Mouse (Mus musculus) adrenal gland, adult 8-10 months (tissue): ENCODE data around the gene Kalrn. TPM values are rescaled to one million over a fixed set of nuclear protein-coding genes. Genes with fewer than 3 reads are reported as not detected.
A peak's percentile ranks its signal among the peaks of the same experiment; 100 is the strongest.

Source experiments
- DNase-seq: peaks from one replicate; pipeline ENCODE4 v3.0.0; 2022
- total RNA-seq, 4 experiments: library from RNA; stranded (reverse); gene quantifications; 2 replicates each; pipeline ENCODE4 v1.2.4; 2022

Gene Kalrn
- total RNA-seq, 4 experiments from 2014 or later, result 11.2 to 18.8 (median 13.0) TPM

DNA sequence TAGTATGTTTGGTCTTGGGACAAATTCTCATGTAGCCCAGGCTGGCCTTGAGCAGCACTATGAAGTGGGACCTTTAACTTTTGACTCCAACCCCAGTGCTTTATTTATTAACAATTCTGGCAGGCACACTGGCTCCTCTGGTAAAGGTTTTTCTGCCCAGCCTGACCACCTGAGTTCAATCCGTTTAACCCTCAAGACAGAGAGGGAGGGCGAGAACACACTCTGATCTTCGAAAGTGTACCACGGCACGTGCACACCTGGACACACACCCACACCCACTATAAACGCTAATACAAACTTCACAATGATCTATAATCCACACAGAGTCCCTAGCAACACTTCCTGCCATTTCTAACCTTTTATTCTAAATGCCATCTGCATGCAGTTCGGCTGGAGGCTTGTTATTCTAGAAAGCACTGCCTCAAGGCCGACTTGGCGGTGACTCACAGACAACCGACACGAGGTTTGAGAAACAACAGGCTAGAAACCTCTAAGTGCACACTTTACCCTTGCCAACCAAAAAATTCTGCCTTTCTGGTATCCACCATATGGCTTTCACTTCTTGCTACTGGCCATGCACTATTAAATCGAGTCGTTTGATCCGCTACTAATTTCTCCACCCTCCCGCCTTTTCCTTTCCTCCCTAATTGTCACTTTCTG, 607.3 kb downstream of the Kalrn start:
- DNase-seq, result peak; percentile 60

DNA sequence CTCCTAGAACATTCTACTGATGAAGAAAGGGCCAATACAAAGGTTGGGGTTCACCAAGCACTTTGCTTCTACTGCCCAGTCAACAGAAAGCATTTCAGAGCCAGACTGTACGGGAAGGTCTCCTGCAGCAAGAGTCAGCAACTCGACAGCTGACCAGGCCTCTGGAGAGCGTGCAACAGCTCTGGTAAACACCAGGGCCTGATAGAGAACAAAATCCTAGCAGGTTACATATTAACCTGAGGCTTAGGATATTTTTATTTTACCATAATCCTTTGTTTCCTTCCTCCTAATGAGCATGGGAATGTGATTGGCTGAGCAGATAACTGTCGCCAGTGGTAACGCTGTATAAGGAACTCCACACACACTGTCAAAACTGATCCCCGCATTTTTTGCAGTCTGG, 609.8 kb downstream of the Kalrn start:
- DNase-seq, result no peak

DNA sequence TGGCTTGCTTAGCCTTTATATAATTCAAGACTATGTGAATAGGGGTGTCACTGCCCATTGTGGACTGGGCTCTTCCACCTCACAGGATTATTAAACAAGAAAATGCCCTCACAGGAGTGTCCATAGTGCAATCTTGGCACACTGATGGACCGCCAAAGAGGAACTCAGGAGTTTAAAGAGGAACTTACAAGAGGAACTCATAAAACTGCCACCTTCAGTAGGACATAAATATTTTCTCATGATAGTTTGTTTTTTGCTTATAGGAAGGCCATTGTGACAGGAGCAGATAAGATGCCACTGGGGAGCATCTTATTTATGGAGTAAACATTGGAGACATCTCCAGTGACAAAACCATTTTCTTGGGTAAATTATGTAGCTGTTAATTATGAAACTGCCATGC, 618.5 kb downstream of the Kalrn start:
- no peak for DNase-seq

DNA sequence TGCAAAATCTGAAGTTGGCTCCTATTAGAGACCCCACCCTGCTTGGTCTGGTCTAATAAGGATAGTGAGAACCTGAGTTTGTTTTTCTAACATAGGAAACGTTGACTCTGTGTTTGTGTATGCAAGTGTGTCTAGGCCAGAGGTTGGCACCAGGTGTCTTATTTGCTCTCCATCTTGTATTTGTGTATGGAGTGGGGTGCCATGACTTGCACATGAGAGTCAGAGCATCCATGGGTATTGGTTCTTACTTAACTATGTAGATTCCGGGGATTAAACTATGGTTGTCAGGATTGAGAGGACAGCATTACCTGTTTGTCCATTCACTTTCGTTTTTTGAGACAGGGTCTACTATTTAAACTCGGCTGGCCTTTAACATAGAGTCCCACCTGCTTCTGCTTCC, 620.3 kb downstream of the Kalrn start:
- DNase-seq, result no peak

DNA sequence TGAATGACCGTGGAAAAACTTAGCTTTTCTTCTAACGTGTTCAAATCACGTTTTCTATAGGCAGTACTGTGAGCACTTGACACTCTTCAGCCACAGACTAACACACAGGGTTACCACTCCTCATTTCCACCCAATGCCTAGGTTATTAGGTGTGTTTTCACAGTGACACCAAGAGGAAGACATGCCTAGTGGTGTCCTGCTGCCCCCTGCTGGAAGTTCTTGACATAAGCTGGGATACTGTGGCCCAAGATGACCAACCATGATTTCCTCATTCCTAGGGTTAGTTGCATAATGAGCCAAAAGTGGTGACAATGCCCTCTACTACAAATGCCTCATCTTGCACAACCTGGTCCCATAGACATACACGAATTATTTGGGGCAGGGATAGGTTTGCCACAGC, 622.5 kb downstream of the Kalrn start:
- peak; percentile 88 for DNase-seq

DNA sequence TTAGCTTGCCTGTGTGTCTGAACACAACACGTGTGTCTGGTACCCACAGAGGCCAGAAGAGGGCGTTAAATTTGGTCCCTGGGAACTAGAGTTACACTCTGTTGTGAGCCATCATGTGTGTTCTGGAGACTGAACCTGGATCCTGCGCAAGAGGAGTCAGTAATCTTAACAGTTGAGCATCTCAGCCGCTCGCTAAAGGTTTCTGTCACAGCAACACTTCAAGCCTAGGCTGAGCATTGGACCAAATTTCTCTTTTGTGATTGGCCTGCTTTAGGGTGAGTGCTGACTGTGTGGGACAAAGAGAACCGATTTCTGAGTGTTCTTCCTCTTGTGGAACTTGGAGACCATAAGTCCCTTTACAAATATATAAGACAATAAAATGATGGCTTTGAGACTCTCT, 622.9 kb downstream of the Kalrn start:
- DNase-seq, result no peak

DNA sequence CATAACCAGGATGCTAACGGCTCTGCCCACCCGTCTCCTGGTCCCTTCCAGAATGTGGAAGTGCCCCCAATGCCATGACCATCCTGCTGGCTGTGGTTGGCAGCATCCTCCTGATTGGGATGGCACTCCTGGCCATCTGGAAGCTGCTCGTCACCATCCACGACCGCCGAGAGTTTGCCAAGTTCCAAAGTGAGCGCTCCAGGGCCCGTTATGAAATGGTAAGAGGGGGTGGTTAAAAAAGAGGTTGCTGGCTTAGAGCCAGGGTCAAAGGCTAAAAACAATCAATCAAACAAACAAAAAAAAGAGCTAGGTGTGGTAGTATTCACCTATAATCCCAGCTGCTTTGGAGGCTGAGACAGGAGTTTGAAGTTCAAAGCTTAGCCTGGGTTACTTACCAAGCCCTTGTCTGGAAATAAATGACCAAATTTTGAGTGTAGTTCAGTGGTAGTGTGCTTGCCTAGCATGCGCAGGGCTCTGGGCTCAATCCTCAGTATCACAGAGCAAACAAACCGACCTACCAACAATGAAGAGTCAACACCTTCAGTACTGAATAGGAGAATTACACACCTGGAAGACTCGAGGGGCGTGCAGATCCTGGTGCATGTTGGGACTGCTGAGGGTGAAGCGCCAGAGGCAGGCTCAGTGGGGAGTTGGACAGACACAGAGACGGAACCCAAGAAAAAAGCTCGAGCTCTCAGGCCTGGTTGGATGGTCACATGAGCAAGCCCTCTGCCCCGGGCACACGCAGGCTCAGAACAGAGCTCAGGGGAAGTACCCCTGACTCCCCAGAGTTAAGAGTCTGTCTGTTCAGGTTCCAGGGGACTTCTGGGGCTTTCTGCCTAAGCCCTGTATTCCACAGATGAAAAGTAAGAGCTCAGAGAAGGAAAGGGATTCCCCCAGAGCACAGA, 625.4 kb downstream of the Kalrn start:
- no peak for DNase-seq

DNA sequence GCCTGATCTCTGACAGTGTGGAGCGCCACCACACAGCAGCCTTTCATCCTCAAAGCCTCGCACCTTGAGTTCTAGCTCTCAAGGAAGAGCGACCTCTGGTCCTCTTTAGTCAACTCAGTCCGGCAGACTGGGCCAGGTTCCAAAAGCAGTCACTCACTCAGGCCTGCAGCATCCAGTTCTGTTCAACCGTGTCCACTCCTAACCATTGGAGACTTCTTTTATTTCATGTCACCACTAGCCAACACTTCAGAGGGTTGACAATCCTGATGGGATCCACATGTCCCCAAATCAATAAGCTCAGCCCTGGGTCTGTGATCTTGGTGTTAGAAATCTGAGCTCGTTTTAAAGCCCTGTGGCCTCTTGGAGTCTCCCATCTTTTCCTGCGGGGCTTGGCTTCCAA, 627.3 kb downstream of the Kalrn start:
- no peak for DNase-seq

DNA sequence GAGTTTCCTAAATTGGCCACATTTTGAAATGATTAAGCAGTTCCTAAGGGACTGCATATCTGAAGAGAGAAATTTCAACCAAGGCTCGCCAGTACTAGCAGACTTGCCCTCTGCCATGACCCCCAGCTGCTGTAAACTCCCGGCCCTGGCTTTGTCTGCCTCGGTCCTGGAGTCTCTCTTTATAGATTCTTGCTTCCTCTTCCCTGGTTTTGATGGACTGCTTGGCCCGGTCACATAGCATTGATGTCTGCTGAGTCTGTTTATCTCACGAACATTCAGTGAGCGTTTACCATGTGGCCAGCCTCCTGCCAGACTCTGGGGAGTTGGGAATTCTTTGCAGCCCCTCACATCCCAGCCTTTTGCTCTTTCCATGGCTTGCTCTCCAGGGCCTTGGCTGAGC, 628.6 kb downstream of the Kalrn start:
- no peak for DNase-seq

DNA sequence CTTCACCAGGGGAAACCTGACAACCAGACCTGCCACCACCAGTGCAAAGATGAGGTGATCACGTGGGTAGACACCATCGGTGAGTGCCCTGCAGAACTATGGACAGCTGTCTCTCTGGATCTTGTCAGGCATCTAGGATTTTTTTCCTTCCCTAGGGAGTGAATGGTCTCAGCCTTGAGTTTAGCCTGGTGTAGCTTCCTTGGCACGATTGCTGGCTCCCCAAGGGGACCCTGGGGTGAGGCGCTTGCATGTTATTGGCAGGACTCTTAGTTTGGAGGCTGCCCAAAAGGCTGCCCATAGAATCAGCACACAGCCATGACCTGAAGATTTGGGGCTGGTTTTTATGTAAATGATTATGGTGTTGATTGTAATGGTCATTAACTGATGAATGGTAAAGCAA, 629.2 kb downstream of the Kalrn start:
- DNase-seq, result no peak

DNA sequence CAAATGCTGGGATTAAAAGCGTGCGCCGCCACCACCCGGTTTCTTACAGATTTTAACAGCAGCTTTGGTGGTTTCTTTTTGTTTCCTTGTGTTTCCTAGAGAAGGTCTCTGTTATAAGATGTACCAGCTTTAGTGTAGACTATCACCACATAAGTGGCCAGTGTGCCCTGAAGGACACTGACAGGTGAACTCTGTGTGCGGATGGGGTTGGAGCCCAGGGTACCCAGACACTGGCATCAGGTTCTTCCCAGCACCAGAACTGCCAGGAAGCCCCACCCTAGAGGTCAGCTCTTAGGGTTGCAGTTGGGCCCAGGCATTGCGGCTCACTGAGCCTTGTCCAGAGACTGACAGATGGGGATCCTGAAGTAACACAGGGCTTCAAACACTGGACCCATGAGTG, 629.9 kb downstream of the Kalrn start:
- DNase-seq, result no peak

DNA sequence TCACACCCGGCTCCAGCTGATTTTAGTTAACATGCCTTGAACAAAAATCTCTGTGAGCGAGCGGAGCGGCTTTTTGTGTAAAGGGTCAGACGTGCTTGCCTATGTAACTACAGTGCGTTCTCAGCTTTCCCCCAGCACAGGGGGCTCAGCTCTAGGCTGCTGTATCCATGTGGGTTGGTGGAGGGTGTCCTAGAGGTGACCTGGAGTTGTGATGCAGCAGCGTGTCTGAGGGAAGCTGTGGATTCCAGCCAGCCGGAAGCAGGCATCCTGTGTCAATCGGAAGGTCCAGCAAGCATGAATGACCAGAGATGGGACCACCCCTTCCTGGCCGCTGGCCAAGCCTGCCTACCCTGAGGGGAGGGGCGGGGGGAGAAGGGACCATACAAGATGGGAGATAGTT, 631.0 kb downstream of the Kalrn start:
- peak; percentile 62 for DNase-seq

DNA sequence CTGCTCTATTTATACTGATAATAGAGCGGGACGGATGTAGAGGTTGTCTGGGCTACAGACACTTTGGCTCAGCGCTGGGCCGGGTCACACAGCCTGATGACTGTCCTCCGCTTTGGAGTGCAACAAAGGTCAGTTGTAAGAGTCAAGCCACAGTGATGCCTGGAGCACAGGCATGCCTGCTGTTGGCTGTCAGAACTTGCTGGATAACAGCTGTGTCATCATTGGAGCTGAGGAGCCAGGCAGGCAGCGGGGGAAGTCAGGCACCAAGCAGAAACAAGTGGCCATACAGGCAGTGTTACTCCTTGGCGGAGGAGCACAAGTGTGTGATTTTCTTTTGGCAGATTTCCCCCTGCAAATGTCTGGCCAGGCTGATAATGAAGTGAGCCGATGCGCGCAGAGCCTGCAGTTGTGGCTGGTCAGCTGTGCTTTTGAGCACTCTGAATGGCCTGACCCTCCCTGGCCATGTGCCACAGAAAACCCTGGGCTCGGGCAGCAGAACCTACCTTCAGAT, 632.0 kb downstream of the Kalrn start:
- DNase-seq, result no peak

DNA sequence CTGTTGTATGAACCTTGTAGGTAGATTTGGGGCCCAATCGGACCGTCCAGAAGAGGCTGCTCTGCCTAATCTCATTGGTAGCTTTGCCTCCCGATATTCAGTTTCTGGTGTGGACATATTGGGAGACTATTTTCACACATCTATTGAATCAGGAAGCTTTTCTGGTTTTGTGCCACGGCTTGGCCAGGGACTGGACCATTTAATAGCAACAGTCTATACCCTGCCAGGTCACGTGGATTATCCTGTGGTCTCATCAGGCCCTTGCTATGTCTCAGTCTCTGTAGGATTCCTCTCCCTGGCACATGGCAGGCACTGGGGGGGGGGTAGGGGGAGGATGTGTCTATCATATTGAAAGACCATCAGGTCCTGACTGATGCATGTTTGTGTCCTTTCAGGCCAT, 633.2 kb downstream of the Kalrn start:
- no peak for DNase-seq

DNA sequence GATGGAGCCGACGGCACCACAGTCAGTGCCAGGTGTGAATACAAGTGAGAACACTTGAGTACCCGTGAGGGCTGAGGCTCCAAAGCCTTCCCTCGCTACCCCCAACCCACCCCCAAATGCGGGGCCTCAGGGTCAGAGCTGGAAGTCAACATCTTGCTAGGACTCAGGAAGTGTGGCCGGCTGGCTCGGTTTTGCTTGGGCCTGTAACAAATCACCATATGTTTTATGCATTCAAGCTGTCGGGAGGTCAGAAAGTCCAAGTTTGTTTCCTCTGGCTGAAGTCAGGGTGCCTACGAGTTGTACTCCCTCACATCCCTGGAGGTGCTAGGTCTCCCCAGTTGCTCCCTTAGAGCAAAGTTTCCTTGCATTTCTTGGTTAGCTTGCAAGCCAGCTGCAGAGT, 633.7 kb downstream of the Kalrn start:
- DNase-seq, result no peak

DNA sequence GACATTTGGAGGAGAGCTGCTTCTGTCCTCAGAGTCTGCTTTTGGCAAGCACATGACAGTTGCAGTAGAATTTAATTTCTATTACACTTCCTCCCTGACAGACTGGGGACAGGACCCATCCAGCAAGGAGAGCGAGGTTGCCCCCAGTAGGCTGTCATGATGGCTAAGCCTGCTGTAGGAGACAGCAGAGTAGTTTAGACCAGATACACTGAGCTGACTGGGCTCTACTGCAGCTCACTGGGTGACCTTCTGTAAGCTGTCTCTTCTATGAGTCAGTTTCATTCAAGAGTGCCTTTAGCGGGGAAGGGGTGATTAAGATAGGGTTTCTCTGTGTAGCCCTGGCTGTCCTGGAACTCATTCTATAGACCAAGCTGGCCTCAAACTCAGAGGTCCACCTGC, 634.2 kb downstream of the Kalrn start:
- no peak for DNase-seq

DNA sequence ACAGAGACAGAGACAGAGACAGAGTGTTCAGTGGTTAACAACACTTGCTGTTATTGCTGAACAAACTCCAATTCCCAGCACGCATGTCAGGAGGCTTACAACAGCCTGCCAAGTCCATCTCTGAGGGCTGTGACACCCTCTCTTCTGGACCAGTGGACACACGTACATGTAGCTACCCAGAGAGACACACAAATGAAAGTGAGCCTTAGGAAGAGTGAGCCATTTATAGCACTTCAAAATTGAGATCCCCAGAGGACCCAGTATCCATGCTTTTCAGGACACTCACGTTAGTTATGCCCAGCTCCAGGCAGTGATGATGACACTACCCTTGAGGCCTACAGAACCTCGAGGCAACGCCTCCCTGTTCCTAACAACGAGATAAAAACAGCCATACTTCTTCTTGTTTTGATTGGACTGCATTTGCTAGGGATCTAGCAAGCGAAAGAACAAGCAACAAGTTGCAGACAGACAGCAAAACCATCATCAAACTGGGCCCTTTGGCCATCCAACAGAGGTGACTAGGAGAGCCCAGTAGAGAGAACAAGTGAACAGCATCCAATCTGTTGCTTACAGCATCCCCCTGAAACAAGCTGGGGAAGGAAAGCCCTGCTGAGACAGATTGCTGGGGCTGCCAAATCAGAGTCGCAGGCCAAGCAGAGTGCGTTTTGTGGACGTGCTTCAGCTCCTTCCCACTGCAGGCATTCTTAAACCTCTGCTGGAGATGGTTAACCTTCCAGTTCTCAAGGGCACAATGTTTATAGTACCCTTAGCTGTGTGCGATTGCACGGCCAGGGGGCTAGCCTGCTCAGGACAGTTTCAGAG, 634.8 kb downstream of the Kalrn start:
- DNase-seq, result no peak

DNA sequence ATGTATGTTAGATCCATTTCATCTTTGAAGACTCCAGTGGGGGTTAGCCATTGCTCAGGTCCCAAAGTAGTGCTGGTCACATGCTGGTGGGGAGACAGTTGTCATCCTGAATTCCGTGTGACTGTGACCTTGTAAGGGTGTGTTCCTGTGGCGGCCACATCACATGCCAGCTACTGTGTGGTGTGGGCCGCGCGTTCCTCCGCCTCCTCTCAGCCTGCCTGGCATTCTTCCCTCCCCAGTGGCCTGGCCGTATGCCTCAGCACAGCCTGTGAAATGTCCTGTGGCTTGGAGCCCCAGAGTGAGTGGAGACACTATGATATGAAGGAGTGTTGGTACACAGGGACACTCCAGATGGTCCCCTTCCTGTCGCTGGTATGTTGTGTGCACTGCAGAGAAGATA, 635.8 kb downstream of the Kalrn start:
- peak; percentile 50 for DNase-seq

DNA sequence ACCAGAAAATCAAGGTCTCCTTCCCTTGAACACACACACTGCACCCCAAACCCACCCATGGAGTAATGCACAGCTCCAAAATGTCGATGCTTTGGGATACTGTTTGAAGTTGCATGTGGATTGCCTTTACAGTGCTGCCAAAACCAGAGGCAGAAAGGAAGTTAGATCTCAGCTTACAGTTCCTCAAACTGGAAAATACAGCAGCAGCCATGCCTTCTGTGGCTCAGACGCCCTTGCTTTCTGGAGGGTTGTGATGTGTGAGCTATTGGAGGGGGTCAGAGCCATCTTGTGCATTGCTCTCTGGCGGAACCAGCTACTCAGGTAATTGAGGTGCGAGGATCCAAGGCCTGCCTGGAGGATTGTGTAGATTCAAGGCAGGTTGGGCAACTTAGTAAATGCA, 636.4 kb downstream of the Kalrn start:
- no peak for DNase-seq

DNA sequence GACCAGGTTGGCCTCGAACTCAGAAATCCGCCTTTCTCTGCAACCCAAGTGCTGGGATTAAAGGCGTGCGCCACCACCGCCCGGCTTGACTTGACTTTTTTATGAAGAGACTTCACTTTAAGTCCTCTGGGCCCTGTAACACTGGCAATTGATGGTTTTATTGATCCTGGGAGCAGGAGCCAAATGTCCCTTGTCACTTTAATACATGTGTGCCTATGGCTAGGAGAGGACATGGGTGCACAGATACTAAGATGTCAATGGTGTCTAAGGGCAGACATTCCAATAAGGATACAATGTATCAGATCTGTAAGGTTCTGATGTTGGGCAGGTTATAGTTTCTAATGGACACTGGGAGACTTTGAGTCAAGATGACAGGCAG, 637.9 kb downstream of the Kalrn start:
- DNase-seq, result no peak

DNA sequence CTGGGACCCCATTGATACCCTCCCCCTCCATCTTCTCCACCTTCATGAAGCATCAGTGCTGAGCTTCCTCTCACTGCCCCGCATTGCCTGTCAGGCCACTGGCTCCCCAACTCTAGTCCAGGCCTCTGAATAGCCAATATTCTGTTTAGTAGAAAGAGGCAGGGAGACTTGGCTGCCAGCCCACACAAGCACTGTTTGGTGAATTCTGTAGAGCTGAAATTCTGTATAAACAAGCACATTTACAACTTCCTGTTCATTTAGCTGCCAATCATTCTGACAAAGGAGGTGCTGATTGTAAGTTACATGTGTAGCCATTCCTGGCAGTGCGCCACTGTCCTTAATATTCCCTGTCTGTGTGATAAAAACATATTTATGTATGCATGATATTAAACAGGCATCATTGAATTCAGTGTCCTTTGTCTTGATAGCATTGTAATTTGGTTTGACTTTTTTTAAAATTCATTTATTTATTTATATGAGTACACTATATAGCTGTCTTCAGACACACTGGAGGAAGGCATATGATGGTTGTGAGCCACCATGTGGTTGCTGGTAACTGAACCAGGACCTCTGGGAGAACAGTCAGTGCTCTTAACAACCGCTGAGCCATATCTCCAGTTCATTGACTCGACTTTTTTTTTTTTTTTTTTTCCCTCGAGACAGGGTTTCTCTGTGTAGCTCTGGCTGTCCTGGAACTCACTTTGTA, 638.5 kb downstream of the Kalrn start:
- DNase-seq, result no peak

DNA sequence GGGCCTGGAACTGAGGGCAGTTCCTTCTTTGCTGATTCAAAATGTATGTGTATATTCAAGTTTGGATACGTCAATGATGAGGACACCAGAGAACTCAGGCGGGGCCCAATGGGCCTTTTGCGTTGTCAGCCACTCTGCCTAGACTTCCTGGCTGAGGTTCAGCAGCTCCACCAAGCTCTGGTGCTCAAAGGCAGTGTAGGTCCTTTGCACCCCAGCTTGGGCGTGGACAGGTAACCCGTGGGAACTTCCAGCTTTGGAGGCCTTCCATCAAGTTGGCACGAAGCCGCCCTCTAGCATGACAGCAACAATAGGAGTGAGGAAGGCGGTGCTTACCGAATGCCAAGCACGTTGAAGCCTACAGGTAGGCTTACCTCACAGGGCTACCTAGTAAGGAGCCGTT, 639.9 kb downstream of the Kalrn start:
- DNase-seq, result no peak
